Mouse (Mus musculus) v-Abl transformed pro-B cells (cell line): ENCODE measurements around the gene Fzd4.

ENCODE experiments used
- in situ Hi-C, 2 experiments: fragments of 400-800 bp; cut with MboI; formaldehyde crosslinking; loops; one replicate each; pipeline ENCODE4 v1.15.1; 2025; ENCODE audit not compliant: unreplicated experiment in 2 of 2

Gene Fzd4

DNA sequence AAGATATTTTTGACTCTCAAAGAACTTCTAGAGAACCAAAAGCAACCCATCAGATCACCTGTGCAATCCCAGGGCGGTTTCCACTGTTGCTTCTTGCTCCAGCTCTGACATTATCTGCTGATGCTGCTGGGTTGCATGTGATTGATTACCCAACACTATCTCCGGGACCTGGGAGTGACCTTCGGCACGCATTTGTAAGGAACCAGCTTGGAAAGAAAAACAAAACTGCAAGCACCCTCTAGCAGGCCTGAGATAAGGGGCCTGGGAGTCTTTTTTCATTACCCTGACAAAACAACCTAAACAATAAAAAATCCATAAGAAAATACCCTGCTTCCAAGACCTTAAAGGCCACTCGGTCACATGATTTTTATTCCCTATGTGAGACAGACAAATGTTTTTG lies 19.0 kb downstream of the Fzd4 start:
- in situ Hi-C loops: loop anchor here (5.0 to 25.0 kb wide), 4 partner anchors 336 to 1336 kb away; no protein-coding TSS in a partner anchor

DNA sequence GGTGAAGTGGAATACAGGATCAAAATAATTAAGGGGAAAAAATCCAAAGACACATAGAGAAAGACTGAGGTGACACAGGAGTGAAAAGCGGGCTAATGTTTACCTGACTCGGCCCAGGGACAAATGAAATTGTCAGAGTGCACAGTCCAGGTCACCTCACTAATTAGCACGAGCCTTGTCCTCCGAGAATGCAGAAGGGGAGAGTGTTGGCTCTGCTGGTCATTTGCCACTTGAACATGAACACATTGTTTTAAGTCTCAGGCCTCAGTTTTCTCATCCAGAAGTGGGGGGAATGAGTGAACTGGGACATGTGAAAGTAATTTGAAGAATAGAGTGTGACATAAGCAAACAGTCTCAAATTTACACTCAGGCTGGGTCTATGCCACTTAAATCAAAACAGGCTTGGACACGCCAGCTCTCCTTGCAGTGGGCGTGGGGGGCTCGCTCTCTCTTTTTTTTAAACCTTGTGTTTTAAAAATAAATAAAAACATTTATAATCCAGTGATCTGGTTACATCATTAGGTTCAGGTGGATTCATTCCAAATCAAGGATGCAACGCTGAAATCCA lies 19.6 kb downstream of the Fzd4 start:
- in situ Hi-C loops: loop anchor here (5.0 to 25.0 kb wide), 4 partner anchors 336 to 1336 kb away; no protein-coding TSS in a partner anchor

DNA sequence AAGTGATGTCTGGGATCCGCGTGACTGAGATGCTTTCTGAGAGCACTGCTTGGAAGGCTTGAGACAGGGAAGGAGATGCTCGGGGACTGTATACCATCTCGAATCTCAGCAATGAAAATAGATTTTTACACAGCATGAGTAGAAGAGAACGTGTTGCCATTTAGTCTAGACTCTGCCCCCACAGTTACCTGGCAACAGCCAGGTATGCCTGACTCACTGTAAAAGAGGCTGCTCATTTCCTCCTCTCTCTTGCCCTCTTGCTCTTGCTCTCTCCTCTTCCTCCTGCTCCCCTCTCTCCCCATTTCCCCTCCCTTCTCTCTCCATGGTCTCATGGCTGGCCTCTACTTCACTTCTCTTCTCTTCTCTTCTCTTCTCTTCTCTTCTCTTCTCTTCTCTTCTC lies 20.5 kb downstream of the Fzd4 start:
- in situ Hi-C loops: loop anchor here (5.0 to 25.0 kb wide), 4 partner anchors 337 to 1337 kb away; no protein-coding TSS in a partner anchor

DNA sequence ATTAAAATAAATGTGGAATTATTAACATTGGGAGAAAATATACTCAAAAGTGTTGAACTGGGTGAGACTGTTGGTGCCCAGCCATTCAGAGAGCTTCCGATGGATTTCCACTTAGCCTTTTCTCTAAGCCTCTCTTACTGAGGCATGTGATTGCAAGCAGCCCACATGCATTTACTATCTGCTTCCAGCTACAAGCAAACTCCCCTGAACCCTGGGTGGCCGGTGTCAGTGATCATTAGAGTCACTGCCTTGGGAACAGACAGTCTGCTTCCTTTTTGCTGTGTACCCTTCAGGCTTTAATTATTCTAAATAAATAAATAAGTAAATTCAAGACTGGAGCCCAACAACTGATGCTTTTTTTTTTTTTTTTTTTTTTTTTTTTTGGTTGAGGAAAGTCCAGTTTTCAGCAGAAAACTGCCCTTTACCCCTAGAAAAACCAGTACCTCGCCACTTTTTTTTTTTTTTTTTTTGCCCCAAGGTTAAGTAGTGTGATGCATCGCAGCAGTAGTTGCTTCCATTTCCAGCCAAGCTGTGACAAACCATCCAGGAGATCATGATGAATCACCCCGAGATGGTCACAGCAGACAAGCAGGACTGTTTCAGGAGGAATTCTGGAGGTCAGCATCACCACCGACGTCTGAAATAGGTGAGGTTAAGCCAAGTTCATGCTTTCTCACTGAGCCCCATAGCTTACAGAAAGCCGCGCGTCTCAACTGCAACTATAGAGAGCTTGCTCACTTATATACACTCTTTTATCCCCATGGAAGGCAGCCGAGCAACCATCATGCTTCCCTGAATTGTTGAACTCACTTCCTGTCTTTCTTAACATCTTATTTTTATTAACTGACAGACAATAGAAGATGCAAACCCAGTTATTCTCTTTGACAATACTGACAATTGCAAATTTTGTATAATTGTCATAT lies 21.9 kb downstream of the Fzd4 start:
- in situ Hi-C loops: no loop called here

DNA sequence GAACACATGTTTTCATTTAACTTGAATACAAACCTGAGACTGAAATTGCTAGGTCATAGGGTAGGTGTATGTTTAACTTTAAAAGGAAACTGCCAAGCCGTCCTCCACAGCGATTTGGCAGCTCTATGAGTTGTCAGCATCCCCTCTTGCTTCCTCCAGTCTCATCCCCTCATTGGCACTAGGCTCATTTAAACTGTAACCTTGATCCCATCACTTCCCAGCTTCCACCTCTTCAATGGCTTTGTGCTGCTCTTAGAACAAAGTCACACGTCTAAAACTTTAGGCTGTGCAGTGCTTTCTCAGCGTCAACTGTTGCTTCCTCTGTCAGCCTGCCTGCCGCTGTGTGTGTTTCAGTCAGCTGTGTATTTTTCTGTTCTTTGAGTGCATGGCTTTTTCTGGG lies 22.9 kb downstream of the Fzd4 start:
- in situ Hi-C loops: no loop called here

DNA sequence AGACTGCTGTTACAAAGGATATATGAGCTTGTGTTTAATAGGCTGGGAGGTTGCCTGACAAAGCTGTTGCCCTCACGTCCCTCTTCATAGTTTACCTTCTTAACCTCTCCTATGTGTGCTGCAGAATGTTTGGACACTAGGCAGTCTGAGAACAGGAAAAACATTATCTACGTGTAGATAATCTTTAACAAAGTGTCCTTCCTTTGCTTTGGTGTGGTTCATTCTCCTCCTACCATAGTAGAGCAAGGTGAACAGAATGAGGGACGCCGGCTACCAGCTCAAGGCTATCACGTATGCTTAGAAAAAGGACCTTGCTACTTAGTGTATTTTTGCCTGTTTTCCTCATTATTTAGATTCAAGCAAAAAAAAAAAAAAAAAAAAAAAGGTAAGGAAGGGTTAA lies 24.6 kb downstream of the Fzd4 start:
- in situ Hi-C loops: no loop called here

DNA sequence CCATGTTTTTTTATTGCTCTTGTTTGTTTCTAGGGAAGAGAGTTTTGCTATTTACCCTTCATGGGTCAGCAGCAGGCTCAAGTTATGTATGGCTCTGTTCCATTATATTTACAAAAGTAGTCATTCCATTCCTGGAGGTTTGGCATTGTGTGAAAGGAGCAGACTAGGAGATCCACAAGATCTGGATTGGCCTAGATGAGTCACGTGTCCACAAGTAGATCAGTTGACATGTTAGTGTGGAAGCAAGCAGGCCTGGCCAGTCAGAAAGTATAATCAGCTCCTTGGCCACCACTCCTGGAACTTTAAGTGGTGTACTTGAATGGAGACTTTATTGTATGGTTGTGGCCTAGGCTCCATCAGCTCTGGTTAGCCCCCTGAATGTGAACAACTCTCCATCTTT lies 25.2 kb downstream of the Fzd4 start:
- in situ Hi-C loops: no loop called here

DNA sequence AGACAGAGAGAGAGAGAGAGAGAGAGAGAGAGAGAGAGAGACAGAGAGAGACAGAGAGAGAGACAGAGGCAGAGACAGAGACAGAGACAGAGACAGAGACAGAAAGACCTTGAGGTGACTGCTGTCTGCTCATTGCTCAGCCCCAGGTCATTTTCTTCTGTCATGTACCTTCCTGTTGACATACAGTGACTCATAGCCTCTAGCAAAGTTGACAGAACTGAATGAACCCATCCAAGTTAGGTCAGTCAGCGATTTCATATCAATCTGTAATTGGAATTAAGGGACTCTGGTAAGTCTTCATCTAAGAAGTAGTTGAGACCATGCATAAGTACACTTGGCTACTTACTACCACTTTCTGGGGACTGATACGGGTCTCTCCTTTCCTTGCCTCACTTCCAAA lies 27.0 kb downstream of the Fzd4 start:
- in situ Hi-C loops: loop anchor here in 1 of 2 experiments (10.0 kb wide), 1 partner anchor 2004 kb away; no protein-coding TSS in a partner anchor

DNA sequence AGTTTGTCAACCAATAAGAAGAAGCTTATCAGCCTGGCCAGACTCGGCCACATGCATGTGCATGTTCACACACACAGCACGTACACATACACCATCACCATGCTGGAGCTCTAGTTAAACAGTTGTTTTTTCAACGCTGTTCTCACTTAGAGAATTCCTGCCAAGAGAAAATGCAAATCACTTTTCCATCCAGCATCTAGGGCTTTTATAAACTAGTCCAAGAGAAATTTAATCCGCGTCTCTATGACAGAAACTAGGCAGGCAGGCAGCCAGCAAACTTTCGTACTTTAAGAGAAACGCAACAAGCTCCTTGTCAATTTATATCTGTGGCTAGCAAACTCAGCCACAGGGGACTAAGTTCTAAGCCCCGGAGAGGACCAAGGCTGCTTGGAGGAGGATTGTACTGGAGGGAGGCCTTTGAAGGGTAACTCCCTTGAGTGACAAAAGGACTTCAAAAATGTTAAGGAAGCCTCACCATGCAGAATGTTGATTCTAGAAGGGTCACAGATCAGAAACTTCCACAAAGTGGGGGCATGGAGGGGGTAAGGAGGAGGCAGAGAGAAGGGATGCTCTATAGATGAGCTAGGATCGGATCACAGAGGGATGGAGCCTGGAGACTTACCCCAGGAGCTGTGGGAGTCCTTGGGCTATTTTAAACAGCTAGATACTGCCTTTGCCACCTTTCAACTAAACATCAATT lies 29.2 kb downstream of the Fzd4 start:
- in situ Hi-C loops: loop anchor here in 1 of 2 experiments (10.0 kb wide), 1 partner anchor 2001 kb away; no protein-coding TSS in a partner anchor

DNA sequence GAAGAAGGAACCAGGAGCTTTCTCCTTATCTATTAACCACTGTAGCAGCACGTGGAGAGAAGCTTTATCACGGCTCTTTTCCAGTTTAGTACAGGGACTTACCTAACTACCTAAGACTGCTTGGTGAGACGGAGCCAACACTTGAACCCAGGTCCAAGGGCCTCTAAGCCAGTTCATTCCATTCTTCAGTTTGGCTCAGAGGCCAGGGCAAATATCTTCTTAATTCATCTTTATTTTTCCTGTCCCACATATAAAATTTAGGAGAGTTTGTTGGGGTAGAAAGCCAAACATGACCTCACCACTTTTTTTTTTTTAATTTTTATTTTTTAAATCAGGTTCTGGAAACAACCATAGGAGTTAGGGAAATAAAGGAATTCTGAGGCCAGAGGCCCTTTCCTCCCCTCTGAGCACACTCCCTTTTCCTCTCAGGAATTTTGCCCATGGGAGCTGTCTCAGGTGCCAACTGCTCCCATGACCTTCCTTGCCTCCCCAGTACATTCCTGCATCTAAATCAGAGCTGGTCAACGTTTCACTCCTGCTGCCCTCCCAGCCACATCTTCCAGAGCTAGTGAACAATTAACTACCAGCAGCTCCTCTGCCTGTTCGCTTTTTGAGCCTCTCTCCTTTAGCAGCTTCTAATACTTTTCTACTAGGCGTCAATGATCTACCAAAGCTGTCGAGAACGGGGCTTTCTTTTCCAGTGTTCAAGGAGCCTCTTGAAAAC lies 29.9 kb downstream of the Fzd4 start:
- in situ Hi-C loops: loop anchor here in 1 of 2 experiments (10.0 kb wide), 1 partner anchor 2001 kb away; no protein-coding TSS in a partner anchor

DNA sequence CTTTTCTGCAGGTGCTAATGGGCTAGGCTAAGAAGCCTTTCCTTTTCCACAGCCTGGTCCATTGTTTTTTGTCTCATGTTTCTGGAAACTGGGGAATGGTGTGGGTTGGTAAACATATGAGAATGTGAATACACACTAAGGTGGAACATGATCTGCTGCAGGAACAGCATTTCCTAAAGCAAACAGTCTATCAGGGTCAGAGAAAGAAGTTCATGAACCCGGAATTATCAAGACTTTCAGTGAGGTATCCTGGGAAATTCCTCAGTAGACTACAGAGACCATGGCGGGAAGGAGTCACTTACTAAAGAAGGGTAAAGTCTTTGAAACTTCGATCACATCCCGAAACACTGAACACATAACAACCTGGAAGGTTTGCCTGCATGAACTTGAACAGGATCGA lies 32.2 kb downstream of the Fzd4 start:
- in situ Hi-C loops: loop anchor here (5.0 to 10.0 kb wide), 2 partner anchors 1991 to 1998 kb away; no protein-coding TSS in a partner anchor

DNA sequence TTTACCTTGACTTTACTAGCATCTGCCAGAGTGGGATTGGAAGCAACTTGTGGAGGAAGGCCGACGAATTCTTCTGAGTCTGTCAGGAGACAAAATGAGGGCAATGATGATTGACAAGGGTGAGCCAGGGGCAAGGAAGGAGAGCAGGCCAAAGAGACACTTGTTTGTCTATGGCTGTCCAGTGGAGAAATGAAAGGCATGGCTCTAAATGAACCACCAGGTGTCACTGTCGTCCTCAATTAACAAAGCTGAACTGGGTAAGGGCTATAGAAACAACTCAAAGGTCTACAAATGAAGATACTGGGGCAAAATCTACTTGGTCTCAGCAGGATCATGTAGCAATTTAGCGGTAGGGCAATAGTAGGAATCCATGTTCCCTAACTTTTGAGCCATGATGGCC lies 33.4 kb downstream of the Fzd4 start:
- in situ Hi-C loops: loop anchor here (5.0 to 10.0 kb wide), 2 partner anchors 1990 to 1997 kb away; no protein-coding TSS in a partner anchor

DNA sequence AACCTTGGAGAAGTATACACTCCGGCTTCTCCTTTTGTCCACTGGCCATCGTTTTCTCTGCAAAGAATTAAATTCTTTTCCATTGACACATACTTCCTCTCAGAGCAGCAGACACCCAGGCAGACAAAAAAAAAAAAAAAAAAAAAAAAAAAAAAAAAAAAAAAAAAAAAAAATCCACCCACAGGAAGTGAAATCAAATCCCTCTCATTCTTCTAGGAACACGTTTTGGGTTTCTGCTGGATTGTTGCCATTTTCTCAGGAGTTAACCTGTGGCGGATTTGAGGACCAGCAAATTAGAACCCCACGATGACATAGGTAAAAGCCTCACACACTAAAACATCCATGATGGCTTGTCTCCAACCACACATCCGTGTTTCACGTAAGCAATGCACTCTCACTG lies 37.1 kb downstream of the Fzd4 start:
- in situ Hi-C loops: no loop called here

DNA sequence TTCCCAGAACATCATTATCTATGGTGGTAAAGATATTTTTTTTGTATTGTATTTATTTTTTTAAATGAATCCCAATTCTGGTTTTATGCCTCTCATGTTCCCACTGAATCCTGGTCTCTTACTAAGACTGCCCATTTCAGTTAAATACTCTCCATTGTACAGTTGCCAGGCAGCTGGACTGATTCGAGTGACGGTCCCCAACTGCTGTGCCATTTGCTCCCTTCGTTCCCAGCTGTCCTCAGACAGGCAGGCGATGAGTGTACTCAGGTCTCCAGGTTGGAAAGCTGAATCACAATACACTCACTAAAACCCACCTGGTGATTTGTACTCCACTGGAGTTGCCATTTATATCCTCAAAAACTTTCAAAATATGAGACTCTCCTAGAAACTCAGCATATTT lies 38.1 kb downstream of the Fzd4 start:
- in situ Hi-C loops: no loop called here

DNA sequence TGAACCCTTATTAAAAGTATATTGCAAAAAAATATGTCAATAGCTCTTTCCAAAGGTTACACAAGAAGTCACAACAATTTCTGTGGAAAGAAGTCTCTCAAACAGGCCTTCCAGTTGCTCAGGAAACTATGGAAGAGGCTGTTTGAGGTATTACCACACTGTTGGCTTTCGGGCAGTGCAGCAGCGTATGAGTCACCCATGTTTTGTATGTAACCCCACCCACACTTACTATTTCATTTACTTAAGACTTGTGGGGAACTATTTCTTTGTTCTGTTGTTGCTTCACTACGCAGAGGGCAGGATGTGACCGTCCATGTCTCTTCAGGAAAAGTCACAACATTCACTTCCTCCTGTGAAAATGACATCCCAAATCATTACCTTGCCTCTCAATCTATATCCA lies 41.0 kb downstream of the Fzd4 start:
- in situ Hi-C loops: no loop called here

DNA sequence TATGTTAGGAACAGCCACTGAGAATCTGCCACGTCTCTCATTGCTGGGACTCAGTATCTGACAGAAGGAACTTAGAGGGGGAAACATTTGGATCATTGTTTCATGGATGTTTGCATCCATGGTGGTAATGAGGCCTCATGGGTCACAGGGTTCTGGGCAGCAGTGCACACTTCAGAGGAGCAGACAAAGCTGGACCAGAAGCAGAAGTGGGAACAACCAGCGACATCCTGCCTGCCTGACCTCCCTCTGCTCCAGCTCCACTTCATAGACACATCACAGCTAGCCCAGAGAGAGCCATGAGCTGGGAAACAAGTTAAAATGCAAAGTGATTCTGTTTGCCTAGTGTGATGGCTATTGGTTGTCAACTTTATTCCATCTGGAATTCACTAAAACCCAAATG lies 46.2 kb downstream of the Fzd4 start:
- in situ Hi-C loops: loop anchor here in 1 of 2 experiments (25.0 kb wide), 2 partner anchors 1062 to 1762 kb away; no protein-coding TSS in a partner anchor

DNA sequence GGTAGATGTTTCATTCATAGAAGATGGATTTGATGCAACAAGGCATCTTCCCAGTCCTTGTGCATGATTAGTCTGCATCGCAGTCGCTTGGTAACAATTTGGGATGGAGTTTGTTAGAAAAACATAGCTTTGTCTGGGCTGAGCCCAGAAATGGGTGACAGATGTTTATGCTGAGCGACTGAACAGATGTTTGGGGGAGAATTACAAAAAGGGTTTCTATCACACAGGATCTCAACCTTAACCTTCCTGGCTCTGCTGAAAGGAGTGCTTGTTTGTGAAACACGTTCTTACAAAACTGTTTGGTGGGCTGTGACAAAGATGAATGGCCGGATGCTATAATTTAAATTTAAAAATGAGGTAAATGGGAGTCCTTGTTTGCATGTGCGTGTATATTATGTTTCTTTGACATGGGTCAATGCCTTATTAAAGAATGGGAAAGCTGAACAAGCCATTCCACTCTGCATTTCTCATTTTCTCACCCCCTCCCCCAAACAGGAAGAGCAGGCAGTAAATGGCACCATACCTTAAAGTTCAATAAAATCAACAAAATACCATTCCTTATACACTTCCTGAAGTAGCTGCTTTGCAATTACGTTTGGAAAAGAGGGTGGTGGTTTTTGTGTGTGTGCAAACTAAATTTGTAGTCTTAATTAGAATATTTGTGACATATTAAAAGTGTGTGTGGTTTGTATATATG lies 52.4 kb downstream of the Fzd4 start:
- in situ Hi-C loops: loop anchor here in 1 of 2 experiments (25.0 kb wide), 2 partner anchors 1056 to 1756 kb away; no protein-coding TSS in a partner anchor

DNA sequence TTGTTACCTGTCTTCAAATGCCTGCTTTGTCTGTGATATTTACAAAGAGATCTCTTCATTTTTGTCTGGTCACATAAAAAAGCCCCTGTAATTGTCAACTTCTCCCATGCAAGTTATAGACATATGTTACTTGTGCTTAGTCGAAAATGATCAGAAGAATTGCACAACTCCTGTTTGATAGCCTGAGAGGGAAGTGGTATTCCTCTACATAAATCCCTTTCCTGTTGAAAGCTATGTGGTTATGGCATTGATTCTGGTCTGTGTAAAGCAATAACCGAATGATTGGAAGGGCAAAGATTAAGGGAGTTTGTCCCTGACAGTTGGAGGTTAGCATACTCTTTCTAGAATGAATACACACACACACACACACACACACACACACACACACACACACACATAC lies 55.5 kb downstream of the Fzd4 start:
- in situ Hi-C loops: loop anchor here in 1 of 2 experiments (25.0 kb wide), 2 partner anchors 1053 to 1753 kb away; no protein-coding TSS in a partner anchor

DNA sequence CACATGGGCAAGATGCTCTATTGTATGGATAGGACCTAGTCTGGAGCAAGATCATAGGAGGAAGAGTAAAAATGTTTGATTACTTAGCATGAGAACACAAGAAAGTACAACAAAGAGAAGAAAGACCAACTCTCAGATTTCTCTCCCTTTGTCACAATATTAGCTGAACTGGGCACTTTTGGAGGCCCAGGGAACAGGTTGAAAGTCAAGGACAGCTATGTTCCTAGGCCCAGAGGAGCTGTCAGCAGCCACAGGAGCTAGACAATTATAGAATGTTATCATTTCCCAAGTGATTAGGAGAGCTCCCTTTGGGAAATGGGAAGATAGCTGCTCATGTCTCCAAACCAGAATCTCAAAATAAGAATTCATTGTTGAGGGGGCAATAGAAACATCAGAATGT lies 56.8 kb downstream of the Fzd4 start:
- in situ Hi-C loops: loop anchor here in 1 of 2 experiments (25.0 kb wide), 2 partner anchors 1051 to 1751 kb away; no protein-coding TSS in a partner anchor
